Mouse (Mus musculus): Measurements from ENCODE around the gene Olfr171.
"Not testable (repeated sequence)": the region's sequence is repeated elsewhere in the genome, so short reads cannot be mapped to it uniquely, and the experiment has no call there.

The Olfr171 gene
- long read RNA-seq, experiment 1, result 0 reads
- long read RNA-seq, experiment 2, result 0 reads

GRCm38 (mm10) chr16:19629816-19630215, at the start of gene Olfr171:
TSS of gene Olfr171 (minus strand) at chr16:19629916.
- intact Hi-C loops (cut with DNase I), result no loop called here

- intact Hi-C loops (cut with DNase I), result no loop called here
Measured at GRCm38 (mm10) chr16:19670768-19671357, 41.1 kb upstream of the Olfr171 start.

- intact Hi-C loops (cut with DNase I), result no loop called here
Measured at GRCm38 (mm10) chr16:19666312-19666711, 36.6 kb upstream of the Olfr171 start.

- intact Hi-C loops (cut with DNase I), result not testable (repeated sequence)
Measured at GRCm38 (mm10) chr16:19611782-19612181, 17.9 kb downstream of the Olfr171 start, which contains the start of gene Olfr170. TSS of gene Olfr170 (minus strand) at chr16:19611882.

- intact Hi-C loops (cut with DNase I), result no loop called here
Measured at GRCm38 (mm10) chr16:19603166-19603565, 26.6 kb downstream of the Olfr171 start.

Data from adrenal gland (tissue).